Mouse (Mus musculus): ENCODE data around the gene Nudc. TPM values are rescaled to one million over a fixed set of nuclear protein-coding genes. Genes with fewer than 3 reads are reported as not detected.
A peak's percentile ranks its signal among the peaks of the same experiment; 100 is the strongest.

Gene Nudc
- polyA plus RNA-seq, 1 experiment from 2014 or later, result 170 TPM

- Histone ChIP-seq H3K9ac (no peak within 1 kb of the TSS), H3K27me3 (ENCODE audit: control insufficient read depth, insufficient read depth, low read length) (no peaks in the 10 kb centered on the region), H3K27ac (no peak within 1 kb of the TSS), H3K4me1 (replicated peaks; ENCODE audit: control insufficient read depth, insufficient read depth, low read length) (no peaks in the 10 kb centered on the region), H3K9me3 (ENCODE audit: control insufficient read depth, low read length) (no peaks in the 10 kb centered on the region), H3K36me3 (replicated peaks; ENCODE audit: control insufficient read depth, insufficient read depth) (no peaks in the 10 kb centered on the region), H3K4me3 (replicated peaks; ENCODE audit: low read length) (no peak within 1 kb of the TSS), H3K4me2 (replicated peaks) (no peak within 1 kb of the TSS)
- 68% methylated on average over 10 of the region's 10 CpGs for WGBS
- no peak for DNase-seq (ENCODE audit: low spot score)
- ATAC-seq (ENCODE audit: low FRiP score), result no peak
These were observed 7.1 kb upstream of the Nudc start, which contains the start of gene Nr0b2 for GRCm38 (mm10) chr4:133552768-133553447. TSS of gene Nr0b2 (plus strand) at chr4:133553376.

- DNase-seq (ENCODE audit: low spot score), result no peak
- Histone ChIP-seq H3K27me3 (ENCODE audit: control insufficient read depth, insufficient read depth, low read length) (no peaks in the 10 kb centered on the region), H3K9ac (no peak overlapping the region), H3K4me2 (replicated peaks) (no peak overlapping the region), H3K4me1 (replicated peaks; ENCODE audit: control insufficient read depth, insufficient read depth, low read length) (no peaks in the 10 kb centered on the region), H3K36me3 (replicated peaks; ENCODE audit: control insufficient read depth, insufficient read depth) (no peaks in the 10 kb centered on the region), H3K27ac (no peak overlapping the region), H3K9me3 (ENCODE audit: control insufficient read depth, low read length) (no peaks in the 10 kb centered on the region), H3K4me3 (replicated peaks; ENCODE audit: low read length) (no peak overlapping the region)
- 88% methylated on average over 1 of the region's 1 CpGs for WGBS
- no peak for ATAC-seq (ENCODE audit: low FRiP score)
These were observed 6.2 kb upstream of the Nudc start for GRCm38 (mm10) chr4:133552029-133552428.

- Histone ChIP-seq H3K36me3 (replicated peaks; ENCODE audit: control insufficient read depth, insufficient read depth) (peaks cover 95% of the 10 kb centered on the region), H3K27me3 (ENCODE audit: control insufficient read depth, insufficient read depth, low read length) (no peaks in the 10 kb centered on the region), H3K9ac (no peak overlapping the region), H3K4me1 (replicated peaks; ENCODE audit: control insufficient read depth, insufficient read depth, low read length) (no peaks in the 10 kb centered on the region), H3K4me3 (replicated peaks; ENCODE audit: low read length) (no peak overlapping the region), H3K4me2 (replicated peaks) (no peak overlapping the region), H3K9me3 (ENCODE audit: control insufficient read depth, low read length) (no peaks in the 10 kb centered on the region), H3K27ac (no peak overlapping the region)
- DNase-seq (ENCODE audit: low spot score) (no peak), ATAC-seq (ENCODE audit: low FRiP score) (no peak)
- WGBS, result 91% methylated on average over 5 of the region's 5 CpGs
These were observed 9.1 kb downstream of the Nudc start for GRCm38 (mm10) chr4:133536652-133537051.

GRCm38 (mm10) chr4:133536081-133536480 is 9.7 kb downstream of the Nudc start:
- no peak for DNase-seq (ENCODE audit: low spot score)
- H3K9me3 ChIP-seq (ENCODE audit: control insufficient read depth, low read length), result no peaks in the 10 kb centered on the region
- no peaks in the 10 kb centered on the region for H3K4me1 ChIP-seq (replicated peaks; ENCODE audit: control insufficient read depth, insufficient read depth, low read length)
- H3K4me3 ChIP-seq (replicated peaks; ENCODE audit: low read length), result no peak overlapping the region
- no peak overlapping the region for H3K9ac ChIP-seq
- no peak overlapping the region for H3K4me2 ChIP-seq (replicated peaks)
- no peak overlapping the region for H3K27ac ChIP-seq
- no peaks in the 10 kb centered on the region for H3K27me3 ChIP-seq (ENCODE audit: control insufficient read depth, insufficient read depth, low read length)
- H3K36me3 ChIP-seq (replicated peaks; ENCODE audit: control insufficient read depth, insufficient read depth), result peaks cover 97% of the 10 kb centered on the region
- 92% methylated on average over 3 of the region's 3 CpGs for WGBS
- no peak for ATAC-seq (ENCODE audit: low FRiP score)

- Histone ChIP-seq H3K27ac (no peak overlapping the region), H3K4me3 (replicated peaks; ENCODE audit: low read length) (no peak overlapping the region), H3K9ac (no peak overlapping the region), H3K36me3 (replicated peaks; ENCODE audit: control insufficient read depth, insufficient read depth) (peaks cover 93% of the 10 kb centered on the region), H3K4me1 (replicated peaks; ENCODE audit: control insufficient read depth, insufficient read depth, low read length) (no peaks in the 10 kb centered on the region), H3K4me2 (replicated peaks) (no peak overlapping the region), H3K27me3 (ENCODE audit: control insufficient read depth, insufficient read depth, low read length) (no peaks in the 10 kb centered on the region), H3K9me3 (ENCODE audit: control insufficient read depth, low read length) (no peaks in the 10 kb centered on the region)
- ATAC-seq (ENCODE audit: low FRiP score), result no peak
- no peak for DNase-seq (ENCODE audit: low spot score)
- 84% methylated on average over 3 of the region's 3 CpGs for WGBS
These were observed 13.0 kb downstream of the Nudc start for GRCm38 (mm10) chr4:133532777-133533176.

GRCm38 (mm10) chr4:133527788-133528187 is 18.0 kb downstream of the Nudc start:
- no peak for ATAC-seq (ENCODE audit: low FRiP score)
- H3K27me3 ChIP-seq (ENCODE audit: control insufficient read depth, insufficient read depth, low read length), result no peaks in the 10 kb centered on the region
- peaks cover 47% of the 10 kb centered on the region for H3K36me3 ChIP-seq (replicated peaks; ENCODE audit: control insufficient read depth, insufficient read depth)
- 71% methylated on average over 16 of the region's 16 CpGs for WGBS
- H3K27ac ChIP-seq, result no peak overlapping the region
- no peak overlapping the region for H3K4me2 ChIP-seq (replicated peaks)
- no peak overlapping the region for H3K9ac ChIP-seq
- DNase-seq (ENCODE audit: low spot score), result no peak
- no peak overlapping the region for H3K4me3 ChIP-seq (replicated peaks; ENCODE audit: low read length)
- no peaks in the 10 kb centered on the region for H3K4me1 ChIP-seq (replicated peaks; ENCODE audit: control insufficient read depth, insufficient read depth, low read length)
- no peaks in the 10 kb centered on the region for H3K9me3 ChIP-seq (ENCODE audit: control insufficient read depth, low read length)

GRCm38 (mm10) chr4:133521502-133521901 is 24.3 kb downstream of the Nudc start:
- H3K4me2 ChIP-seq (replicated peaks), result no peak overlapping the region
- H3K27ac ChIP-seq, result no peak overlapping the region

GRCm38 (mm10) chr4:133519369-133519665 is 26.5 kb downstream of the Nudc start:
- DNase-seq (ENCODE audit: low spot score), result no peak
- no peaks in the 10 kb centered on the region for H3K4me1 ChIP-seq (replicated peaks; ENCODE audit: control insufficient read depth, insufficient read depth, low read length)
- H3K36me3 ChIP-seq (replicated peaks; ENCODE audit: control insufficient read depth, insufficient read depth), result no peaks in the 10 kb centered on the region
- H3K4me2 ChIP-seq (replicated peaks), result peak overlapping the region; percentile 40
- H3K4me3 ChIP-seq (replicated peaks; ENCODE audit: low read length), result peak overlapping the region; percentile 30
- no peaks in the 10 kb centered on the region for H3K9me3 ChIP-seq (ENCODE audit: control insufficient read depth, low read length)
- 0 out of 2 replicates have a peak, but pooled peaks have one; percentile 8 for ATAC-seq (ENCODE audit: low FRiP score)
- WGBS, result 10% methylated on average over 25 of the region's 25 CpGs
- no peak overlapping the region for H3K9ac ChIP-seq
- H3K27me3 ChIP-seq (ENCODE audit: control insufficient read depth, insufficient read depth, low read length), result peaks cover 49% of the 10 kb centered on the region
- H3K27ac ChIP-seq, result no peak overlapping the region

More at GRCm38 (mm10) chr4:133521502-133521901, 24.3 kb downstream of the Nudc start:
- H3K27me3 ChIP-seq (ENCODE audit: control insufficient read depth, insufficient read depth, low read length), result peaks cover 49% of the 10 kb centered on the region
- 77% methylated on average over 2 of the region's 2 CpGs for WGBS
- no peak for ATAC-seq (ENCODE audit: low FRiP score)
- no peaks in the 10 kb centered on the region for H3K4me1 ChIP-seq (replicated peaks; ENCODE audit: control insufficient read depth, insufficient read depth, low read length)
- H3K9me3 ChIP-seq (ENCODE audit: control insufficient read depth, low read length), result no peaks in the 10 kb centered on the region
- no peak overlapping the region for H3K4me3 ChIP-seq (replicated peaks; ENCODE audit: low read length)
- no peaks in the 10 kb centered on the region for H3K36me3 ChIP-seq (replicated peaks; ENCODE audit: control insufficient read depth, insufficient read depth)
- DNase-seq (ENCODE audit: low spot score), result no peak
- H3K9ac ChIP-seq, result no peak overlapping the region

GRCm38 (mm10) chr4:133518601-133519368 is 27.0 kb downstream of the Nudc start, which contains the start of gene Kdf1:
TSS of gene Kdf1 (plus strand) at chr4:133518963.
- ATAC-seq (ENCODE audit: low FRiP score) (0 out of 2 replicates have a peak, but pooled peaks have one; percentile 4), DNase-seq (ENCODE audit: low spot score) (no peak)
- peak within 1 kb of the TSS; percentile 40 for H3K4me2 ChIP-seq (replicated peaks)
- WGBS, result 5% methylated on average over 48 of the region's 69 CpGs
- H3K9ac ChIP-seq, result 0 out of 2 replicates have a peak within 1 kb of the TSS, but pooled peaks have one; percentile 3
- no peaks in the 10 kb centered on the region for H3K9me3 ChIP-seq (ENCODE audit: control insufficient read depth, low read length)
- no peak within 1 kb of the TSS for H3K27ac ChIP-seq
- H3K4me1 ChIP-seq (replicated peaks; ENCODE audit: control insufficient read depth, insufficient read depth, low read length), result no peaks in the 10 kb centered on the region
- H3K36me3 ChIP-seq (replicated peaks; ENCODE audit: control insufficient read depth, insufficient read depth), result no peaks in the 10 kb centered on the region
- peak within 1 kb of the TSS; percentile 30 for H3K4me3 ChIP-seq (replicated peaks; ENCODE audit: low read length)
- peaks cover 49% of the 10 kb centered on the region for H3K27me3 ChIP-seq (ENCODE audit: control insufficient read depth, insufficient read depth, low read length)
